Mouse (Mus musculus): ENCODE measurements around the gene Gnb5. TPM values are rescaled to one million over a fixed set of nuclear protein-coding genes. Genes with fewer than 3 reads are reported as not detected.
A peak's percentile ranks its signal among the peaks of the same experiment; 100 is the strongest.
"Not testable (repeated sequence)": the region's sequence is repeated elsewhere in the genome, so short reads cannot be mapped to it uniquely, and the experiment has no call there.

Gnb5 gene
- polyA plus RNA-seq, 1 experiment from 2014 or later: 27.9 TPM

DNA sequence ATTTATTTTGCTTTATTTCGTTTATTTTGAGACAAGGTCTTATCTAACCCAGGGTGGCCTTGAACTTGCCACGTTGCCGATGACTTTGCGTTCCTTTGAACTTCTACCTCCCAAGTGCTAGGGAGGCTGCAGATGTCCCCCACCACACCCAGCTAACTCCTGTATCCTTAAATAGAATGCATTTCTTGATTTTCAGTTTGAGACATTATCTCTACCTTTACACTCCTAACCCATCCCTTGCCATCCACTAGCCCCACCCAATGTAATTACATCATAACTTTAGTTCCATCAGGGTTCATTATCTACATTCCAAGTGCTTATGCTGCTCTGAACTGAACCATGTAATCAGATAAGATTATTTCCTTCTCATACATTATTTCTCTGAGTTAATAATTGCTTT is 49.7 kb downstream of the Gnb5 start:
- 0 out of 2 replicates have a peak, but pooled peaks have one; percentile 43 for ATAC-seq (ENCODE audit: low FRiP score, low TSS enrichment)
- Histone ChIP-seq H3K9ac (ENCODE audit: low read depth, low read length) (no peak overlapping the region), H3K27ac (ENCODE audit: low read depth, low read length) (no peak overlapping the region), H3K4me3 (ENCODE audit: low read length) (no peak overlapping the region), H3K27me3 (ENCODE audit: control insufficient read depth, insufficient read depth, low read length) (no peaks in the 10 kb centered on the region), H3K4me2 (replicated peaks; ENCODE audit: low read depth, low read length) (no peak overlapping the region), H3K36me3 (ENCODE audit: control insufficient read depth, insufficient read depth, low read length) (no peaks in the 10 kb centered on the region), H3K4me1 (ENCODE audit: control insufficient read depth, insufficient read depth, low read length) (no peaks in the 10 kb centered on the region), H3K9me3 (ENCODE audit: control insufficient read depth, low read length) (no peaks in the 10 kb centered on the region)
- WGBS: 82% methylated on average over 4 of the region's 4 CpGs

DNA sequence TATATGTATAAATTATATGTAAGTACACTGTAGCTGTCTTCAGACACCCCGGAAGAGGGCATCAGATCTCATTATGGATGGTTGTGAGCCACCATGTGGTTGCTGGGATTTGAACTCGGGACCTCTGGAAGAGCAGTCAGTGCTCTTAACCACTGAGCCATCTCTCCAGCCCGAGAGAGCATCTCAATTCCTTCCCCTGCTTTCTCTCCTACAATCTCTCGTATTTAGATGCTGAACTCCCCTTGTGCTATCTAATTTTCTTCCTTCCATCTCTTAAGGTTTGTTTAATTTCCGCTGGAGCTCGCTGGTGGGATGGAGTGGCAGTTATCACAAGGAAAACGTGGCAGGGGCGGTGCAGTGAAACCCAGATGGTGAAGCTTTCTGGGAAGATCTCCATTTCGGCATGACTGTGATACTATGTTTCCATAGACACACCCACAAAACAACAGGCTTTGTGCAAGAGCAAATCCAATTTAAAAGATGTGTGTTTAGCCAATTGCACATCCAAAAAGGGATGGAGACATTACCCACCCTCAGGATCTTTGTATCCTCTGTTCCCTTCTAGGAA is 51.1 kb downstream of the Gnb5 start:
- whole genome bisulfite sequencing: 80% methylated on average over 9 of the region's 9 CpGs

DNA sequence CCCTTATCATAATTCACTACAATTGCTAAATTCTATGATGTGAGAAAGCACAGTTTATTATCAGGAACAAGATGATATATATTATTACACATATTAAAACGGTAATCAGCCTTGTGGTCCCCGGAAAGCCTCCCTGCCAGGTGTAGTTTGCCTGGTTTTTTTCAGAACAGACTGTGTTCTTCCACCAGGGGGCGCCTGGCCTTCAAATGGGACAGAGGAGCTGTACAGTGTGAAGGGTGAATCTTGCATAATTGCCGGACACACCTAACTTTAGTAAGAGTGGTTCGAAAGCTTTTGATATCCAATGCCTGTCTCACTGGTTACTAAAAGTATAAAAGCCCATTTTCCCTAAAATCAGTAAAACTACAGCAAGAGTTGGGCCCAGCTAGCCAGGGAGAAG is 55.6 kb downstream of the Gnb5 start:
- 0 out of 2 replicates have a peak, but pooled peaks have one; percentile 66 for ATAC-seq (ENCODE audit: low FRiP score, low TSS enrichment)
- no peaks in the 10 kb centered on the region for H3K27me3 ChIP-seq (ENCODE audit: control insufficient read depth, insufficient read depth, low read length)
- WGBS: 43% methylated on average over 5 of the region's 5 CpGs
- H3K27ac ChIP-seq (ENCODE audit: low read depth, low read length): no peak overlapping the region
- no peak overlapping the region for H3K4me2 ChIP-seq (replicated peaks; ENCODE audit: low read depth, low read length)
- H3K9ac ChIP-seq (ENCODE audit: low read depth, low read length): no peak overlapping the region
- H3K4me3 ChIP-seq (ENCODE audit: low read length): no peak overlapping the region
- H3K36me3 ChIP-seq (ENCODE audit: control insufficient read depth, insufficient read depth, low read length): no peaks in the 10 kb centered on the region
- no peaks in the 10 kb centered on the region for H3K9me3 ChIP-seq (ENCODE audit: control insufficient read depth, low read length)
- H3K4me1 ChIP-seq (ENCODE audit: control insufficient read depth, insufficient read depth, low read length): no peaks in the 10 kb centered on the region

More for the DNA sequence above, 51.1 kb downstream of the Gnb5 start:
- no peak for ATAC-seq (ENCODE audit: low FRiP score, low TSS enrichment)
- H3K27ac ChIP-seq (ENCODE audit: low read depth, low read length): no peak overlapping the region
- H3K4me2 ChIP-seq (replicated peaks; ENCODE audit: low read depth, low read length): no peak overlapping the region
- no peaks in the 10 kb centered on the region for H3K36me3 ChIP-seq (ENCODE audit: control insufficient read depth, insufficient read depth, low read length)
- H3K4me3 ChIP-seq (ENCODE audit: low read length): no peak overlapping the region
- H3K4me1 ChIP-seq (ENCODE audit: control insufficient read depth, insufficient read depth, low read length): no peaks in the 10 kb centered on the region
- no peak overlapping the region for H3K9ac ChIP-seq (ENCODE audit: low read depth, low read length)
- H3K27me3 ChIP-seq (ENCODE audit: control insufficient read depth, insufficient read depth, low read length): no peaks in the 10 kb centered on the region
- H3K9me3 ChIP-seq (ENCODE audit: control insufficient read depth, low read length): no peaks in the 10 kb centered on the region

GRCm38 (mm10) chr9:75362201-75362600 is 56.1 kb downstream of the Gnb5 start:
- Histone ChIP-seq H3K27ac (ENCODE audit: low read depth, low read length) (no peak overlapping the region), H3K27me3 (ENCODE audit: control insufficient read depth, insufficient read depth, low read length) (no peaks in the 10 kb centered on the region), H3K4me3 (ENCODE audit: low read length) (no peak overlapping the region), H3K9me3 (ENCODE audit: control insufficient read depth, low read length) (no peaks in the 10 kb centered on the region), H3K4me1 (ENCODE audit: control insufficient read depth, insufficient read depth, low read length) (no peaks in the 10 kb centered on the region), H3K4me2 (replicated peaks; ENCODE audit: low read depth, low read length) (no peak overlapping the region), H3K9ac (ENCODE audit: low read depth, low read length) (no peak overlapping the region), H3K36me3 (ENCODE audit: control insufficient read depth, insufficient read depth, low read length) (no peaks in the 10 kb centered on the region)
- no peak for ATAC-seq (ENCODE audit: low FRiP score, low TSS enrichment)
- WGBS: 88% methylated on average over 4 of the region's 4 CpGs

DNA sequence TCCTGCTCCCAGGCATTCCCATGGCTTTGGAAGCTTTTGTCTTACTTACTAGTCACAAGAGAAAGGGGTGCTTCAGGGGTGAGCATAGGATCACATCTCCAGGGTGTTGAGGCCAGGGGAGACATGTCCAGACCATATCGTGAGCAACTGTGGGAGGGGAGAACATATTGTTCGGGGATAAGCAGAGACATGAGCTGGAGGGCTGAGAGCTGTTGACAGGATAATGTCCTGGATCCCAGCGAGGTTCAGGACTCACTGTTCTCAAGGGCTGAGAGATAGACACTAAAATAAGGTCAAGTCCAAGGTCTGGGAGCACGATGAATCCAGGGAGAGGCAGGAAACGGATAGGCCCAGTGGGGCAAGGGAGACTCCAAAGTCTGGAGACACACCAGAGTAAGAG is 56.9 kb downstream of the Gnb5 start:
- no peak for ATAC-seq (ENCODE audit: low FRiP score, low TSS enrichment)
- Histone ChIP-seq H3K9me3 (ENCODE audit: control insufficient read depth, low read length) (no peaks in the 10 kb centered on the region), H3K36me3 (ENCODE audit: control insufficient read depth, insufficient read depth, low read length) (no peaks in the 10 kb centered on the region), H3K9ac (ENCODE audit: low read depth, low read length) (no peak overlapping the region), H3K27me3 (ENCODE audit: control insufficient read depth, insufficient read depth, low read length) (no peaks in the 10 kb centered on the region), H3K4me3 (ENCODE audit: low read length) (no peak overlapping the region), H3K4me2 (replicated peaks; ENCODE audit: low read depth, low read length) (no peak overlapping the region), H3K27ac (ENCODE audit: low read depth, low read length) (no peak overlapping the region), H3K4me1 (ENCODE audit: control insufficient read depth, insufficient read depth, low read length) (no peaks in the 10 kb centered on the region)
- WGBS: 64% methylated on average over 5 of the region's 5 CpGs

- not testable (repeated sequence) for H3K4me2 ChIP-seq (replicated peaks; ENCODE audit: low read depth, low read length); H3K36me3 ChIP-seq (ENCODE audit: control insufficient read depth, insufficient read depth, low read length); H3K9me3 ChIP-seq (ENCODE audit: control insufficient read depth, low read length); H3K9ac ChIP-seq (ENCODE audit: low read depth, low read length); H3K27me3 ChIP-seq (ENCODE audit: control insufficient read depth, insufficient read depth, low read length); H3K27ac ChIP-seq (ENCODE audit: low read depth, low read length); H3K4me3 ChIP-seq (ENCODE audit: low read length); H3K4me1 ChIP-seq (ENCODE audit: control insufficient read depth, insufficient read depth, low read length); ATAC-seq (ENCODE audit: low FRiP score, low TSS enrichment)
- WGBS: 74% methylated on average over 7 of the region's 7 CpGs
Observed at GRCm38 (mm10) chr9:75363702-75364101, 57.6 kb downstream of the Gnb5 start.

GRCm38 (mm10) chr9:75365195-75365594 is 59.1 kb downstream of the Gnb5 start:
- Histone ChIP-seq H3K9ac (ENCODE audit: low read depth, low read length) (no peak overlapping the region), H3K36me3 (ENCODE audit: control insufficient read depth, insufficient read depth, low read length) (no peaks in the 10 kb centered on the region), H3K27ac (ENCODE audit: low read depth, low read length) (no peak overlapping the region), H3K4me3 (ENCODE audit: low read length) (no peak overlapping the region), H3K27me3 (ENCODE audit: control insufficient read depth, insufficient read depth, low read length) (no peaks in the 10 kb centered on the region), H3K4me1 (ENCODE audit: control insufficient read depth, insufficient read depth, low read length) (no peaks in the 10 kb centered on the region), H3K4me2 (replicated peaks; ENCODE audit: low read depth, low read length) (no peak overlapping the region), H3K9me3 (ENCODE audit: control insufficient read depth, low read length) (no peaks in the 10 kb centered on the region)
- ATAC-seq (ENCODE audit: low FRiP score, low TSS enrichment): no peak
- WGBS: 65% methylated on average over 4 of the region's 4 CpGs

- Histone ChIP-seq H3K9me3 (ENCODE audit: control insufficient read depth, low read length) (0 out of 2 replicates have a peak, but pooled peaks cover 3% of the 10 kb centered on the region), H3K27ac (ENCODE audit: low read depth, low read length) (no peak overlapping the region), H3K4me1 (ENCODE audit: control insufficient read depth, insufficient read depth, low read length) (no peaks in the 10 kb centered on the region), H3K4me3 (ENCODE audit: low read length) (no peak overlapping the region), H3K4me2 (replicated peaks; ENCODE audit: low read depth, low read length) (no peak overlapping the region), H3K9ac (ENCODE audit: low read depth, low read length) (no peak overlapping the region), H3K36me3 (ENCODE audit: control insufficient read depth, insufficient read depth, low read length) (no peaks in the 10 kb centered on the region), H3K27me3 (ENCODE audit: control insufficient read depth, insufficient read depth, low read length) (no peaks in the 10 kb centered on the region)
- WGBS: 69% methylated on average over 5 of the region's 5 CpGs
- no peak for ATAC-seq (ENCODE audit: low FRiP score, low TSS enrichment)
Observed at GRCm38 (mm10) chr9:75366191-75366590, 60.1 kb downstream of the Gnb5 start.

- H3K4me3 ChIP-seq (ENCODE audit: low read length): no peak overlapping the region
- 0 out of 2 replicates have a peak, but pooled peaks cover 3% of the 10 kb centered on the region for H3K9me3 ChIP-seq (ENCODE audit: control insufficient read depth, low read length)
- no peaks in the 10 kb centered on the region for H3K4me1 ChIP-seq (ENCODE audit: control insufficient read depth, insufficient read depth, low read length)
- H3K9ac ChIP-seq (ENCODE audit: low read depth, low read length): no peak overlapping the region
- H3K27ac ChIP-seq (ENCODE audit: low read depth, low read length): no peak overlapping the region
- H3K27me3 ChIP-seq (ENCODE audit: control insufficient read depth, insufficient read depth, low read length): no peaks in the 10 kb centered on the region
- H3K4me2 ChIP-seq (replicated peaks; ENCODE audit: low read depth, low read length): no peak overlapping the region
- ATAC-seq (ENCODE audit: low FRiP score, low TSS enrichment): no peak
- no peaks in the 10 kb centered on the region for H3K36me3 ChIP-seq (ENCODE audit: control insufficient read depth, insufficient read depth, low read length)
- WGBS: 87% methylated on average over 3 of the region's 3 CpGs
Observed at GRCm38 (mm10) chr9:75368779-75369178, 62.7 kb downstream of the Gnb5 start.

Data from kidney, embryonic 14.5 days (tissue).